Mouse (Mus musculus): Measurements from ENCODE around the gene Tfb2m.

Gene Tfb2m

DNA sequence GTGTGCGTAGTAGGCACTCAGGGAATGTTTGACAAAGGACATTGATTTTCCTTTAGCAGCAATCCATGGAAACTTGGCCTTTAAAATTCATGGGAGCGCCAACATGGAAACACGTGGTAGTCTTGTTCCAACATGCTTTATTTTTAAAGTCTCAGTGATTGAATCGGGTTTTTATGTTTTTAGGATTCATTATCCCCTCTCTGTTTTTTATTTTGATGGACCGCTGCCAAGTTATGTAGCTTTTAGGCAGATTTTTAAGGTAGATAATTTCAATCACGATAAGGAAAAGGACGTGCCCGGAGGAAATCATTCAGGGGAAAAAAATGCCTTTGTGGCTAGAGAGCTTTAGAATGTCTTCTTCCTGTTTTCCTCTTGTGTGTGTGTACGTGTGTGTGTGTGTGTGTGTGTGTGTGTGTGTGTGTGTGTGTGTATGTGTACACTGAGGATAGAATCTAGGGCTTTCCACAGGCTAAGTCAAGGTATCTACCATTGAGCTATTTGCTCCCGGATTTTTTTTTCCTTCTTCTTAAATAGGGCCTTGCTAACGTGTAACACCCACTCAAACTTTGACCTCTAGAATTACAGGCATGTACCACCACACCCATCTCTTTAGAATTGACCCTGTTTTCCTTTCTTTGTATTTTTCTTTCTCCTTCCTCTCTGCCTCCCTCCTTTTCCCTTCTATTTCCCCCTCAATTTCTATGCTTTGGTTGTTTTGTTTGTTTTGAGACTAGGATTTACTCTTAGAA lies 13.6 kb upstream of the Tfb2m start:
- no peak for DNase-seq (ENCODE audit: low spot score in 2 of 2)

DNA sequence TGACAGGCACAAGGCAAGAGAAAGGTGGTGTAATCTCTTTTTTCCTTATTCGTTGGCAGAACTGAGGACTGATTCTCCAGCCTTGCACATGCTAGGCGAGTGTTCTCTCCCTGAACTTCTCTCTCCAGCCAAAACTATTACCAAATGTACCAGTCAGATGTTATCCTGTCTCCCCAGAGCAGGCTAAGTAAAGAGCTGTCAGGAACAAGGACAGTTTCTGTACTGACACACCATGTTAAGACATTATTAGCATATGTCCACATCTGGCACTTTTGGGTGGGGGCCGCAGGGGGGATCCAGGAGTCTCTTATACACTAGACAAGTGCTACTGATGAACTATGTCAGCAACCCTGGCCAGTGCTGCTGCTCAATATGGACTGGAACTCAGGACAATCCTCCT lies 10.9 kb upstream of the Tfb2m start:
- DNase-seq (ENCODE audit: low spot score in 2 of 2), result no peak

DNA sequence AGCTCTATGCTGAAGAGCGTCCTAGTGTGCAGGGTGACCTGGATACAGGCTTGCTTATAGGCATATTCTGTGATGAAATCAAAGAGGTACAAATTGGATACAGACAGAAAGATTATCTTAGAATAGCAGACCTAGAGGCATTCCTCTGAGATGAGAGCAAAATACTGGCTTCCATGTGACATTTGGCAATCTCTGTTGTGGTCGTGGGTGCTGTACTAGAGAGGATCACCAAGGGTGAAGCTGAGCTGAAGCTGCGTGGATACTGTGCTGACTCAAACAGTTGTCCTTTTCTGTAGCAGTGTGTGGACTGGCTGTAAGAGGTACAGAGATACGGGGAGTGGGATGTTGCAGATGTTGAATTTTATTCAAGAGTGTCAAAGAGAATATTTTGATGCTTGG lies 7.9 kb upstream of the Tfb2m start:
- no peak for DNase-seq (ENCODE audit: low spot score in 2 of 2)

DNA sequence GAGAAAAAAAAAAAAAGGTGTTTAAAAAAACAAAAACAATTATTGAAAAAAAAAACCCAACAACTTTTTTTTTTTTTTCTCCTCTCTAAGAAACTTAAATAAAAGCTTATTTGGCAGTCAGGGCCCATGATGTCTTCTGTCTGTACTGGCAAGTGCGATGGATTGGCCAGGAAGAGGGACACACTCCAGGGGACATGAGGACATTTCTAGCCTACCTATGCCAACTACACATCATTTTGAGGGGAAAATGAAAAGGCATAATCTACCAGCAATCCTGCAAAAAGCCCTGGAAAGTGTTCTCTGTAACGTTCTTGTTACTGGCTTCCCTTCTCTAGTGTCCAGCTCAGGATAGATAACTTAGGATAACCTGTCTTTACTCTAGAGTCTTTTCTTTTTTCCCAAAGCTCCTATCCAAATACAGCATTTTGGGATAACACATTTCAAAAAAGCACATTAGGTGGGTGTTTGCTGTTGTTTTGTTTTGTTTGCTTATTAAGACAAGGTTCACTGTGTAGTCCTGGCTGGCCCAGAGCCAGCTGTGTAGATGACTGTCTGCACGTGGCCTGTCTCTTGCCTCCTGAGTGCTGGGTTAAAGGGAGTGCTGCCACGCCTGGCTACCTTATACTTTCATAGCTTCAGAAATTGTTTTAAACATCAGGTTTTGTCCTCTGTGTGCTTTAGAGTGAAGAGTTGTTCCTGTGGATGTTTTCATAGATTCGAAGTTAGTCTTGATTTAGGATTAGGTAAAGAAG lies 7.3 kb upstream of the Tfb2m start:
- no peak for DNase-seq (ENCODE audit: low spot score in 2 of 2)

- DNase-seq (ENCODE audit: low spot score in 2 of 2), result no peak
Observed at GRCm38 (mm10) chr1:179552751-179553150, 6.7 kb upstream of the Tfb2m start.

DNA sequence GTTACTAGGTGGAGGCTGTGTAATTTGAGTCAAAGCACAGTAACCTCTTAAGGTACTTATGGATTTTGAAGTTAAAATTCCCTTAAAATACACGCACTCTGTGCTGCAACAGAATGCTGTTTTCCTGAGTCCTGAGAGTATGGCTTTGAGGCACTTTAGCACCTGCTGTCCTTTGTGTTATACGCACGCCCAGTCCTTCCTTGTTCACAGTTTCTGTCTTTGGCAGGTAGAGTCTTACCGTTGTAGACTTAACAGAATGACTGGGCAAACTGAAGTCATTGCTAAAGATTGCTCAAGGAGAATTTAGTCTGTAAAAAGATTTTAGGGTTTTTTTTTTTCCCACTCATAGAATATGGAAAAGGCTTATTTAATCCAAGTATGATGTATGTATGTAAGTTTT lies 5.9 kb upstream of the Tfb2m start:
- no peak for DNase-seq (ENCODE audit: low spot score in 2 of 2)

GRCm38 (mm10) chr1:179551336-179551735 lies 5.3 kb upstream of the Tfb2m start:
- no peak for DNase-seq (ENCODE audit: low spot score in 2 of 2)

- no peak for DNase-seq (ENCODE audit: low spot score in 2 of 2)
Observed at GRCm38 (mm10) chr1:179548996-179549752, 3.1 kb upstream of the Tfb2m start.

GRCm38 (mm10) chr1:179548220-179548619 lies 2.2 kb upstream of the Tfb2m start:
- DNase-seq (ENCODE audit: low spot score in 2 of 2), result no peak

- no peak for DNase-seq (ENCODE audit: low spot score in 2 of 2)
Observed at GRCm38 (mm10) chr1:179547176-179547575, 1.1 kb upstream of the Tfb2m start.

DNA sequence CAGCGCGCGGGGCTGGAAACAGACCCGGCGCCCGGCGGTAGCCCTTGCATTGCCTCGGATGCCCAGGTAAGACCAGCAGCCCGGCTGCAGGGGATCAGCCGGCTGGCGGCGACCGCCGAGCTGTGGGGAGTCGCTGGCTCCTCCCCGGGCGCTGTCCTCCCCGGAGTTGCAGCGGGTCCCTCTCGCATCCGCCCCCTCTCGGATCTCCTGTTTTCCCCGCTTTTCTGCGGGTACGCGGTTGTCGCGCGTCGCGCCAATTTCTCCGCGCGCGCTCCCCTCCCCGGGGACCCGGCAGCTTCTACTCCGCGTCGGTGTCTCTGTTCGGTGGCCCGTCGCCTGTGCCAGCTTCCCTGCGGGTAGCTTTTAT lies 467 bp upstream of the Tfb2m start:
- no peak for DNase-seq (ENCODE audit: low spot score in 2 of 2)

DNA sequence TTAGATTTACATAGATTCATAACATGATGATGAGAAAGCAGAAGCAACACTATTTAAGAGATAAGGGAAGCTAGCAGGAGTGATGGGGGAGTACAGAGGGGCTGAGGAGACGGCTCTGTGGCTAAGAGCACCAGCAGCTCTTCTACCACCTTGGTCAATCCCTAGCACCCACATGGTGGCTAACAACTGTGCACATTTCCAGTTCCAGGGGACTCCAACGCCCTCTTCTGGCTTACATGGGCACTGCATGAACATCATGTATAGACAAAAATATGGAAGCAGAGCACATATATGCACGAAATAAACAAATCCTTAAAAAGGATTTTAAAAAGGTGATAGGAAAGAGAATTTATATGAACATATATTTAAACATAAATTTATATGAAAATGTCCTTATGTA lies 4.6 kb downstream of the Tfb2m start:
- no peak for DNase-seq (ENCODE audit: low spot score in 2 of 2)

GRCm38 (mm10) chr1:179539887-179540286 lies 6.2 kb downstream of the Tfb2m start:
- DNase-seq (ENCODE audit: low spot score in 2 of 2), result no peak

- no peak for DNase-seq (ENCODE audit: low spot score in 2 of 2)
Observed at GRCm38 (mm10) chr1:179539054-179539453, 7.0 kb downstream of the Tfb2m start.

GRCm38 (mm10) chr1:179519901-179520300 lies 26.2 kb downstream of the Tfb2m start:
- no peak for DNase-seq (ENCODE audit: low spot score in 2 of 2)

GRCm38 (mm10) chr1:179517713-179518465 lies 28.2 kb downstream of the Tfb2m start, which contains the start of gene Smyd3:
TSS of gene Smyd3 (minus strand) at chr1:179518041.
- DNase-seq (ENCODE audit: low spot score in 2 of 2), result peak; percentile 60 to 73

DNA sequence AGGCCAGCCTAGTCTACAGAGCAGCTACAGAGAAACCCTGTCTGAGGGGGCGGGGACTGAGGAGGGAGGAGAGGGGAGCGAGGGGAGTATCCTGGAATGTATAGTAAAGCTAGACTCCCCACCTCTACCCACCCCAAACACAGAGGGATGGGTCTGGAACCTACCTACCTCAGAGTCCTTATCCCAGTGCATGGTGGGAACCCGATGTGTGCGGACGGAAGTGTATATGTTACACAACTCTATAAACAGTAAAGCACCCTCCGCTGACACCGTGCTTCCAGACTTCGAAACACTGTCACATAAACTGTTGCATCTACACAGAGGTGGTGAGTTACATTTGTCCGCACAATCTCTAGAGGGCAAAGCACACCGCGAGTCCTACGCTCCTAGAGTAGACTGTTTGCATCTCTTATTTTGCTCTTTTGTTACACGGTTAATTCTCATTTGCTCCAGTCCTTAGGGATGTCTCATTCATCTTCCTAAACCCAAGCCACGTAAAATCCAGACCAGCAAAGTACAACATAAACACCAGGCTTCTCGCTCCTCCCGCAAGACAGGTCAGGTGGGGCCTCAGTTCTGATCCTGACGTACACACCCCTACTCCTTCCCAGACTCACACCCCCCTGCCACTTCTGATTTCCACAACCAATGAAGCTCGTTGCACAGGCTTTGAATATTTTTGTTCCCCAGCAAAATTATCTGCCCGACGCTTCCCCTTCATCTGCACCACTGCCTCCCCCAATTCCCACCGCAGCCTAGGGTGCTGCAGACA lies 28.9 kb downstream of the Tfb2m start:
- DNase-seq (ENCODE audit: low spot score in 2 of 2), result no peak

DNA sequence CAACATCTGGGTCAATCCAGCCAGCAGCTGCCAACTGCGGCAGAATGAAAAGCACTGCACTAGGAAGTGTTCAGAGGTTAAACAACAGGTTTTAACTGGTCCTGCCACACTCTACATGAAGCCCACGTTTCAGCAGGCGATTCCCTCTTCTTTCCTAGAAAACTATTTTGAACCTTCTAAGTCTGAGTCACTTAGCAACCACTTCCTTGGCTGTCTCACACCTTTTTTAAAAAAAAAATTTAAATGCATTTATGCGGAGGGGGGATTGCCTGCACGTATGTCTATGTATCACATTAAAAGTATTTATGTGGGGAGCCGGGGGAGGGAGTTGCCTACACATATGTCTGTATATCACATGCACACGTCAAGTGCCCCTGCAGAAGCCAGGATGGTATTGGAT lies 34.2 kb downstream of the Tfb2m start:
- DNase-seq (ENCODE audit: low spot score in 2 of 2), result no peak

GRCm38 (mm10) chr1:179510546-179511340 lies 35.3 kb downstream of the Tfb2m start:
- DNase-seq (ENCODE audit: low spot score in 2 of 2), result no peak
